Mouse (Mus musculus) kidney, embryonic 14.5 days (tissue): ENCODE measurements around the gene Tacr2. TPM values are rescaled to one million over a fixed set of nuclear protein-coding genes. Genes with fewer than 3 reads are reported as not detected.
A peak's percentile ranks its signal among the peaks of the same experiment; 100 is the strongest.

Experiments used
- ATAC-seq: fragments of 200-750 bp; cut with Nextera tagmentation; 2 replicates; pipeline ENCODE4 v1.8.0; 2017; ENCODE audit warnings: moderate number of reproducible peaks, mild to moderate bottlenecking, moderate TSS enrichment, moderate library complexity; ENCODE audit not compliant: low FRiP score, low TSS enrichment
- H3K27ac ChIP-seq: fragments of 300-500 bp; sonication (generic); 2 replicates; pipeline ENCODE4 v1.5.1; 2014; ENCODE audit warnings: low read depth, mild to moderate bottlenecking, low read length, moderate library complexity, mixed read lengths
- H3K27me3 ChIP-seq: fragments of 300-500 bp; sonication (generic); 2 replicates; pipeline ENCODE4 v1.6.1; 2014; ENCODE audit warnings: mild to moderate bottlenecking, low read length; ENCODE audit not compliant: control insufficient read depth, insufficient read depth
- H3K36me3 ChIP-seq: fragments of 300-500 bp; sonication (generic); 2 replicates; pipeline ENCODE4 v1.6.1; 2014; ENCODE audit warnings: low read length, mixed read lengths; ENCODE audit not compliant: control insufficient read depth, insufficient read depth
- H3K4me1 ChIP-seq: fragments of 300-500 bp; sonication (generic); 2 replicates; pipeline ENCODE4 v1.6.1; 2014; ENCODE audit warnings: low read length, mixed read lengths; ENCODE audit not compliant: control insufficient read depth, insufficient read depth
- H3K4me2 ChIP-seq: fragments of 300-500 bp; sonication (generic); replicated peaks from 2 replicates; pipeline ENCODE4 v1.6.1; 2014; ENCODE audit warnings: low read depth, mild to moderate bottlenecking, low read length
- H3K4me3 ChIP-seq: fragments of 300-500 bp; sonication (generic); 2 replicates; pipeline ENCODE4 v1.5.1; 2014; ENCODE audit warnings: mild to moderate bottlenecking, low read length
- H3K9ac ChIP-seq: fragments of 300-500 bp; sonication (generic); 2 replicates; pipeline ENCODE4 v1.6.1; 2014; ENCODE audit warnings: low read depth, mild to moderate bottlenecking, low read length, moderate library complexity
- H3K9me3 ChIP-seq: fragments of 300-500 bp; sonication (generic); 2 replicates; pipeline ENCODE4 v1.6.1; 2016; ENCODE audit warnings: low read length; ENCODE audit not compliant: control insufficient read depth
- WGBS: fragments of 180-500 bp; shearing (Covaris S2); extraction: QIAGEN DNeasy Blood & Tissue Kit; methylation state at CpG from one replicate; pipeline ENCODE4 v1.1.7; 2014; 5-methylcytosine and 5-hydroxymethylcytosine counted together
- polyA plus RNA-seq: library from polyadenylated mRNA; unstranded; fragments of >200 nt; fragmentation: Nextera tagmentation; extraction: Ambion mirVana; gene quantifications from 2 replicates; pipeline ENCODE4 v1.2.1, GENCODE M21; 2014

Gene Tacr2
- polyA plus RNA-seq, 1 experiment from 2014 or later: not detected

- Histone ChIP-seq H3K9ac (no peak overlapping the region), H3K36me3 (0 out of 2 replicates have a peak, but pooled peaks cover 4% of the 10 kb centered on the region), H3K4me3 (no peak overlapping the region), H3K27ac (no peak overlapping the region), H3K9me3 (no peaks in the 10 kb centered on the region), H3K4me2 (no peak overlapping the region), H3K4me1 (no peaks in the 10 kb centered on the region), H3K27me3 (no peaks in the 10 kb centered on the region)
- WGBS: 75% methylated on average over 6 of the region's 6 CpGs
- ATAC-seq: no peak
Measured at GRCm38 (mm10) chr10:62305090-62305489, 52.9 kb downstream of the Tacr2 start.

GRCm38 (mm10) chr10:62306483-62306882 lies 54.2 kb downstream of the Tacr2 start:
- 0 out of 2 replicates have a peak, but pooled peaks cover 4% of the 10 kb centered on the region for H3K36me3 ChIP-seq
- H3K27ac ChIP-seq: no peak overlapping the region
- no peak for ATAC-seq
- no peak overlapping the region for H3K9ac ChIP-seq
- peaks cover 3% of the 10 kb centered on the region; the same call in 1 of the 2 replicates for H3K4me1 ChIP-seq
- H3K27me3 ChIP-seq: no peaks in the 10 kb centered on the region
- H3K4me3 ChIP-seq: no peak overlapping the region
- H3K4me2 ChIP-seq: no peak overlapping the region
- 41% methylated on average over 3 of the region's 3 CpGs for WGBS
- H3K9me3 ChIP-seq: no peaks in the 10 kb centered on the region

DNA sequence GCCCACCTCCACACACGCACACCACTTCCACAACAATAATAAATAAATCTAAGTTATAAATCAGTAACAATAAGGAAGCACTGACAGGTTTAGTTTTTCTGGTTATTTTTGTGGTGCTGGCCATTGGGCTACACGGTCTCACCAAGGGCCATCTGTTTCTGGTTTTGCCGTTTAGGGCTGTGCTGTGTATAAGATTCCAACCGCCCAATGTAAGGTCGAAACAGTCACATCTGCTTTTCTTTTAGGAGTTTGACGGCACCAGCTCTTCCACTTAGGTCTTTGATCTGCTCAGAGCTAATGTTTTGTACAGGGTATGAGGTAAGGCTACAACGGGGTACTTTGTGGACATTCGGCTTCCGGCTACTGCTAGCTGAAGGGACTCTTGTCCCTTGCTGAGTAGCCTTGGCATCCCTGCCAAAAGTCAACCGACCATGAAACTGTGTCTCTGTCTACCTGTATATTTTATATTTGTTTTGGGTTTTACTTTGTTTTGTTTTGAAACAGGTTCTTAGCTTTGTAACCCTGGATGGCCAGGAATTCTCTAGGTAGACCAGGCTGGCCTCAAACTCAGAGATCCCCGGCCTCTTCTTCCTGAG lies 56.8 kb downstream of the Tacr2 start:
- WGBS: 83% methylated on average over 11 of the region's 11 CpGs
- no peak overlapping the region for H3K4me2 ChIP-seq
- no peaks in the 10 kb centered on the region for H3K27me3 ChIP-seq
- peaks cover 12% of the 10 kb centered on the region; the same call in 1 of the 2 replicates for H3K4me1 ChIP-seq
- H3K27ac ChIP-seq: 0 out of 2 replicates have a peak overlapping the region, but pooled peaks have one; percentile 37
- H3K9me3 ChIP-seq: no peaks in the 10 kb centered on the region
- H3K4me3 ChIP-seq: no peak overlapping the region
- ATAC-seq: no peak
- 0 out of 2 replicates have a peak, but pooled peaks cover 4% of the 10 kb centered on the region for H3K36me3 ChIP-seq
- H3K9ac ChIP-seq: no peak overlapping the region

- H3K27me3 ChIP-seq: no peaks in the 10 kb centered on the region
- no peak for ATAC-seq
- peaks cover 18% of the 10 kb centered on the region; the same call in 1 of the 2 replicates for H3K4me1 ChIP-seq
- H3K9me3 ChIP-seq: no peaks in the 10 kb centered on the region
- no peak overlapping the region for H3K9ac ChIP-seq
- H3K4me3 ChIP-seq: no peak overlapping the region
- no peak overlapping the region for H3K4me2 ChIP-seq
- no peaks in the 10 kb centered on the region for H3K36me3 ChIP-seq
- WGBS: 63% methylated on average over 5 of the region's 5 CpGs
- H3K27ac ChIP-seq: peak overlapping the region; percentile 52; the same call in 1 of the 2 replicates
Measured at GRCm38 (mm10) chr10:62309593-62309992, 57.4 kb downstream of the Tacr2 start.

DNA sequence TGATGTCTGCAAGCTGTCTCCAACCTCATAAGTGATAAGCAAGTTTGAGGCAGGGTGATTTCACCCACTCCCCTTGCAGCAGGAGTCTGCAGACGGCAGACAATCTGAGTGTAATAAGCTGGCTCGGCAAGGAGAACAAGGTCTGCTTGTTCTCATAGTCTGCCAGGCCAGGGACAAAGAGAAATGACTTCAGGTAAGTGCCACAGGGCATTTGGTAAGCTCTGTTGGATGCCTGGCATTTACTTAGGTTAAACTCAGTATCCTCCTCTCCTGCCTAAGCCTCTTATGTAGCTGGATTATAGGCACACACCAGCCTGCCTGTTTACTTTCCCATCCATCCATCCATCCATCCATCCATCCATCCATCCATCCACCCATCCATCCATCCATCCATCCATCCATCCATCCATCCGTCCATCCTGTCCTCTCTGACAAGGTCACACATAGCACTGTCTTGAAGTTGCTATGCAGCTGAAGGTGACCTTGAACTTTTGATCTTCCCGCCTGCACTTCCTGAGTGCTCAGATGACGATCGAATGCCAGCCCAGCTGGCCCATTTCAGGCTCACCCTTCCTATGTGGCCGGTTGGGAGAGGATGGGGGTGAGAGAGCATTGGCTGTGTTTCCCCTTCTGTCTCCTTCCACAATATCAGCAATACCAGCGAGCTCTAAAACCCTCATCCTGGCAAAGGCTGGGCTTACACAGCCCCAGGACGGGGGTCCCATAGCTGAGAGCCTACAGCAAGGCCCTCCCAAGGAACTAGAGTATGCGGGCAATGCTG lies 58.2 kb downstream of the Tacr2 start:
- Histone ChIP-seq H3K4me2 (no peak overlapping the region), H3K36me3 (no peaks in the 10 kb centered on the region), H3K27me3 (no peaks in the 10 kb centered on the region), H3K9ac (no peak overlapping the region), H3K27ac (peak overlapping the region; percentile 52; the same call in 1 of the 2 replicates), H3K4me1 (peaks cover 18% of the 10 kb centered on the region; the same call in 1 of the 2 replicates), H3K4me3 (no peak overlapping the region), H3K9me3 (no peaks in the 10 kb centered on the region)
- 63% methylated on average over 10 of the region's 10 CpGs for WGBS
- ATAC-seq: no peak

DNA sequence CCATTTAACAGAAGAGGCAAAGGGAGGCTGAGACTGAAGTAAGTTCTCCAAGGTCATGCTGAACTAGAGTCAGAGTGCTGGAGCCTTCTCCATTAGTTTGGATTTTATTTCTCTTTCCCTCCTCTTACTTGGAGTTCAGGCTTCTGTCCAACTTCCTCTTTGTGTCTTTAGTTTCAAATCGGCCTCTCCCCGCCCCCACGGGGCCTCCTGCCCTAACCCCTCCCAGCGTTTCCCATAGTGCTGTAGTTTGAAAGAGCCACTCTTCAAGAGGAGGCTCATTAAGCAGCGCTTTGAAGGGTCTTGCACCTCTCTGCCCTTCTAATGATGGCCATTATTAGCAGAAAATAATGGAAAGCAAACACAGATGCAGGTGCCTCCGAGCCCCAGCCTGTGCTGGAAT lies 59.2 kb downstream of the Tacr2 start:
- Histone ChIP-seq H3K9ac (no peak overlapping the region), H3K9me3 (no peaks in the 10 kb centered on the region), H3K4me1 (peaks cover 18% of the 10 kb centered on the region; the same call in 1 of the 2 replicates), H3K4me3 (no peak overlapping the region), H3K27ac (peak overlapping the region; percentile 56; the same call in 1 of the 2 replicates), H3K4me2 (no peak overlapping the region), H3K36me3 (no peaks in the 10 kb centered on the region), H3K27me3 (no peaks in the 10 kb centered on the region)
- no peak for ATAC-seq
- WGBS: 17% methylated on average over 6 of the region's 6 CpGs

- no peak for ATAC-seq
- no peak overlapping the region for H3K9ac ChIP-seq
- no peaks in the 10 kb centered on the region for H3K9me3 ChIP-seq
- H3K4me3 ChIP-seq: no peak overlapping the region
- H3K27me3 ChIP-seq: no peaks in the 10 kb centered on the region
- peaks cover 18% of the 10 kb centered on the region; the same call in 1 of the 2 replicates for H3K4me1 ChIP-seq
- peak overlapping the region; percentile 65; the same call in 1 of the 2 replicates for H3K27ac ChIP-seq
- no peak overlapping the region for H3K4me2 ChIP-seq
- H3K36me3 ChIP-seq: no peaks in the 10 kb centered on the region
- 58% methylated on average over 10 of the region's 10 CpGs for WGBS
Measured at GRCm38 (mm10) chr10:62313140-62313539, 60.9 kb downstream of the Tacr2 start.

DNA sequence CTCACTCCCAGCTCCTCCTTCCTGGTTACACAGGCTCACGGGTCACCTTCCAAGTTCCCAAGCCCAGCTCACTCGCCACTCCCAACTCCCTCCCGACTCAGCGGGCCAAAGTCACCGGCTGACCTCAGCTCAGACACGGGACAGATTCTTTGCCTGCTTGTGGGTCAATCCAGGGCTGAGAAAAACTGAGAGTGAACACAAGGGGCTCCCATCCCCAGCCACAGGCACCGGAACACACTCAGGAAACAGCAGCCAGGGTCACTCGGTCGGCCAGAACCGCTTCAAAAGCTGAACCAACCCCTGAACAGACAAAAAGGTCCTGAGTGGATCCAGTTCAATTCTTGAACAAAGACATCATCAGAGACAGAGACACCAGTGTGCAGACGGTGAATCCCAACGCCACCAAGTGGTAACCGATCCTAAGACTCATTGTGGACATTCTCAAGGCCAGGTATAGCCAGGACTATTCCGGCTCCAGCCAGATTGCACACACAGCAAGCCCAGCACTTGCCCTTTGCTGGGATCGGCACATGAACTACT lies 61.7 kb downstream of the Tacr2 start:
- H3K27me3 ChIP-seq: no peaks in the 10 kb centered on the region
- peak overlapping the region; percentile 65 for H3K27ac ChIP-seq
- H3K9me3 ChIP-seq: no peaks in the 10 kb centered on the region
- no peaks in the 10 kb centered on the region for H3K36me3 ChIP-seq
- 32% methylated on average over 15 of the region's 15 CpGs for WGBS
- no peak overlapping the region for H3K9ac ChIP-seq
- H3K4me2 ChIP-seq: no peak overlapping the region
- H3K4me1 ChIP-seq: peaks cover 18% of the 10 kb centered on the region; the same call in 1 of the 2 replicates
- H3K4me3 ChIP-seq: no peak overlapping the region
- ATAC-seq: peak; percentile 48
